Mouse (Mus musculus): Measurements from ENCODE around the gene Galr3.

DNA sequence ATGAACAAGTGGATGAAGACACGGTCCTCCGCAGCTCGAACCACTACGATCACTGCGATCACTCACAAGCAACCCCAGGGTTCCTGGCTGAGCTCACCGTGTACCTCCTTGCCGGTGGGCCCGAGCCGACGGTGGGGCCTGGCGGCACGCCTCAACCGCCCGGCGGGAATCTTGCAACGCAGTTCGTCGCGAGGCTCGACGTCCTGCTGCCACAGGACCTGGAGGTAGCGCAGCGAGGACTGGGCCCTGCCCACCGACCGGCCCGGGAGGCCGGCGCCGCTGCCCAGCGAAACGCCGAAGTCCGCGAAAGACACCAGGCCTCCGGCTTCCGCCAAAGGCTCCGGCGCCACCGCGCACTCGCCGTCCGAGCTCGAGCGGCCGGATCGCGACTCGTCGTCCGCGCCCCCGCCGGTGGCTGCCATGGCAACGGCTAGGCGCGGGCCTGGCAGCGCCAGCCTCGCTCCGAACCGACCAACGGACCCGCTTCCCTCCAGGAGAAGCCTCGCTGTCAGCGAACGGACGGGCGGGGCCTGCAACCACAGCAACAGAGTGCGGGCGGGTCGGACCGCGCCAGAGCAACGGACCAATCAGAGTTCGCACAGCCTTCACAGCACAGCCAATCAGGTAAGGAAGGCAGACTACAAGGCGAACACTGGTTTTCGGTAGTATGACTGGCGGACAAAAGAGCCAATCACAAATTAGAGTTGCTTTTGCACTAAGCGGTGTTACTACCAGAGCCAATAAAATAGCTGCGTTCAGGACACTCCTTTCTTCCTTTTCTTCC is 20.9 kb downstream of the Galr3 start, which contains the start of gene Ankrd54:
- no peak for TF ChIP-seq CTCF (IDR thresholded peaks at IDR 0.05; ENCODE audit: low read depth)
- TF ChIP-seq EP300 (optimal IDR thresholded peaks at IDR 0.05), result no peak

Data from stomach, postnatal 0 days (tissue).